Mouse (Mus musculus) liver, embryonic 16.5 days (tissue): ENCODE results near the gene Pstpip1. TPM values are rescaled to one million over a fixed set of nuclear protein-coding genes. Genes with fewer than 3 reads are reported as not detected.
A peak's percentile ranks its signal among the peaks of the same experiment; 100 is the strongest.

Experiments
- ATAC-seq: fragments of 200-750 bp; cut with Nextera tagmentation; 2 replicates; pipeline ENCODE4 v1.8.0; 2017; ENCODE audit warnings: low read depth, mild to moderate bottlenecking, moderate number of reproducible peaks, moderate library complexity
- H3K27ac ChIP-seq: fragments of 300-500 bp; sonication (generic); 2 replicates; pipeline ENCODE4 v1.5.1; 2014; ENCODE audit warnings: mild to moderate bottlenecking, low read length
- H3K27me3 ChIP-seq: fragments of 300-500 bp; sonication (generic); 2 replicates; pipeline ENCODE4 v1.6.1; 2014; ENCODE audit warnings: low read depth, low read length, mixed read lengths; ENCODE audit not compliant: control insufficient read depth, insufficient read depth
- H3K36me3 ChIP-seq: fragments of 300-500 bp; sonication (generic); 2 replicates; pipeline ENCODE4 v1.6.1; 2014; ENCODE audit warnings: mild to moderate bottlenecking; ENCODE audit not compliant: control insufficient read depth, insufficient read depth
- H3K4me1 ChIP-seq: fragments of 300-500 bp; sonication (generic); 2 replicates; pipeline ENCODE4 v1.6.1; 2014; ENCODE audit warnings: low read depth, low read length, mixed read lengths; ENCODE audit not compliant: control insufficient read depth
- H3K4me2 ChIP-seq: fragments of 300-500 bp; sonication (generic); 2 replicates; pipeline ENCODE4 v1.6.1; 2014; ENCODE audit warnings: low read depth, low read length, mixed read lengths
- H3K4me3 ChIP-seq: fragments of 300-500 bp; sonication (generic); 2 replicates; pipeline ENCODE4 v1.5.1; 2014; ENCODE audit warnings: low read depth, mild to moderate bottlenecking, low read length
- H3K9ac ChIP-seq: fragments of 300-500 bp; sonication (generic); 2 replicates; pipeline ENCODE4 v1.6.1; 2014; ENCODE audit warnings: low read depth, low read length
- H3K9me3 ChIP-seq: fragments of 300-500 bp; sonication (generic); replicated peaks from 2 replicates; pipeline ENCODE4 v1.6.1; 2016; ENCODE audit warnings: low read length; ENCODE audit not compliant: control insufficient read depth
- WGBS: fragments of 180-500 bp; shearing (Covaris S2); extraction: QIAGEN DNeasy Blood & Tissue Kit; methylation state at CpG from one replicate; pipeline ENCODE4 v1.1.7; 2014; ENCODE audit not compliant: insufficient replicate concordance; 5-methylcytosine and 5-hydroxymethylcytosine counted together
- polyA plus RNA-seq: library from polyadenylated mRNA; unstranded; fragments of >200 nt; fragmentation: Nextera tagmentation; extraction: Ambion mirVana; gene quantifications from 2 replicates; pipeline ENCODE4 v1.2.1, GENCODE M21; 2015

Pstpip1 gene
- polyA plus RNA-seq, 1 experiment from 2014 or later = 6.2 TPM

DNA sequence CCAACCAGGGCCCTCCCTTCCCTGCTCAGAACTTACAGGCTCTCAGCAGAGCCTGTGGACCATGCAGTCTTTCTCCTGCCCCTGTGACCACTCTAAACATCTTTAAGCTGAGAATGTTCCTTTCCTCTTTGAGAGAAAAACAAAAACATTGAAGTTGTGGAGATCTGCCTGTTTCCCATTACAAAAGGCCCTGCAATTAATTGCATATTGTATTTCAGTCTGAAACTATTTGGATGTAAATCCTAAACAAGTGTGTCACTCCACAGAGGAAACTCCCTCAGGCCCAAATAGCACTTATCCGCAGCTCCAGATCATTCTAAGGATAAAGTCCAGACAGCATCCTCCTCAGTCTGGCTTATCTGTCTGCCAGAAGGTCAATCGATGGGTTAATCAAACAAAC, 16.9 kb upstream of the Pstpip1 start:
- Histone ChIP-seq H3K9me3 (no peaks in the 10 kb centered on the region), H3K36me3 (no peaks in the 10 kb centered on the region), H3K4me2 (no peak overlapping the region), H3K27me3 (no peaks in the 10 kb centered on the region), H3K4me3 (no peak overlapping the region), H3K27ac (no peak overlapping the region), H3K4me1 (peaks cover 4% of the 10 kb centered on the region), H3K9ac (no peak overlapping the region)
- WGBS = 35% methylated on average over 2 of the region's 2 CpGs
- no peak for ATAC-seq

DNA sequence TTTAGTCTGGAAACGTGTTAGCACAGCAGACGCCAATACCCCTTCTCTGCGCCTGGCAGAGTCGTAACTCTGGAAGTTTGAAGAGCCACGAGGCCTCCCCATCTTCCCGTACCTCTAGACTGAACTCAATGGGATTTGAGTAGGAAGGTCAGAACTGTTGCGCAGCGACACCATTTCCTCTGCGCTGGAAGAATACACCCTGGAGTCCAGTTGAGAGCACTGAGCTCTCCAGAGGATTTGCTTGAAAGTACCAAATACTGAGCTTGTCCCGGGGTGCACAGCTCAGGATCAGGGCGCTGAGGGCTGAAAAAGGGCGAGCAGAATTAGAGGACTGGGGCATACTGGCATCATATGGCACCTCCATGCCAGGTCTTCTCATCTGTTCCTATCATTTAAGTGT, 14.9 kb upstream of the Pstpip1 start:
- Histone ChIP-seq H3K4me1 (peaks cover 4% of the 10 kb centered on the region), H3K4me2 (no peak overlapping the region), H3K9ac (no peak overlapping the region), H3K4me3 (no peak overlapping the region), H3K27me3 (no peaks in the 10 kb centered on the region), H3K27ac (no peak overlapping the region), H3K9me3 (no peaks in the 10 kb centered on the region), H3K36me3 (no peaks in the 10 kb centered on the region)
- no peak for ATAC-seq
- 67% methylated on average over 12 of the region's 12 CpGs for WGBS

DNA sequence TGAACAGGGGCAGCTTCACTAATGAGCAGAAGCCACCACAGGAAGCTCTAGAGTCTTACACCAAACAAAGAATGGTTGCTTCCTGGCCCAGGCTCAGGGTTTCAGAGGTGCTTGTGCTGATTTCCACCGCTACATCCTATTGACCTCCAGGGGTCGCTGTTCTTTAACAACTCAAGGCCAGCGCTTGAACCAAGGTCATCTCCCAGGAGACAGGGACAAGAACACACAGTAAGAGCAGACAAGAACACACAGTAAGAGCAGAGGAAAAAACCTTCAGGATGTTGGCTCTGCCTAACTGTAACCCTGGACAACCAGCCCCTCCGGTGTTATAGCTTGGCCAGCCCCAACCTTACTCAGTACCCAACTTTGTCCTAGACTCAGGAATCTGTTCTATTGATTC, 14.5 kb upstream of the Pstpip1 start:
- peaks cover 4% of the 10 kb centered on the region for H3K4me1 ChIP-seq
- no peak overlapping the region for H3K4me3 ChIP-seq
- H3K9me3 ChIP-seq = no peaks in the 10 kb centered on the region
- H3K27ac ChIP-seq = no peak overlapping the region; the same call in 1 of the 2 replicates
- no peaks in the 10 kb centered on the region for H3K27me3 ChIP-seq
- no peak overlapping the region for H3K9ac ChIP-seq
- H3K4me2 ChIP-seq = no peak overlapping the region
- 2% methylated on average over 4 of the region's 4 CpGs for WGBS
- no peak for ATAC-seq
- H3K36me3 ChIP-seq = no peaks in the 10 kb centered on the region

GRCm38 (mm10) chr9:56075901-56076620, 13.7 kb upstream of the Pstpip1 start:
- Histone ChIP-seq H3K27ac (peak overlapping the region; percentile 12; the same call in 1 of the 2 replicates), H3K4me3 (no peak overlapping the region), H3K4me2 (no peak overlapping the region), H3K9ac (no peak overlapping the region), H3K9me3 (no peaks in the 10 kb centered on the region), H3K36me3 (no peaks in the 10 kb centered on the region), H3K4me1 (peaks cover 4% of the 10 kb centered on the region), H3K27me3 (no peaks in the 10 kb centered on the region)
- ATAC-seq = no peak
- WGBS = 18% methylated on average over 7 of the region's 7 CpGs

DNA sequence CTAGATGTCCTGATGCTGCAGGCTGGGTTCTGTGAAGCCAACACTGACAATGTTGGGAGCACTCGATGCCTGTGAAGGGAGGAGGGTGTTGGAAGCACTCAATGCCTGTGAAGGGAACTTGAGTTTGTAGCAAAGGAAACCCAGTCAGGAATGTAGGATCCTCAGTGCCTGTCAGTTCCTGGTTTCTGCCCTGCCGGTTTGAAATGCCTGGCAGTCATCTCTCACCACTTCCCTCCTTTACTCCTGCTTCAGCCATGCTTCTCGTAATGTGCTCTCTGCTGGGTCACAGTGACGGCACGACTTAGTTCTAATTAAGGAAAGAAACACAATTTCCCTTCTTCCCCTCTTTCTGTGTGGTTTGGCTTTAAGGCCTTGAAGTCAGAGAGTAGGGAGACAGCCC, 10.2 kb upstream of the Pstpip1 start:
- no peak overlapping the region for H3K27ac ChIP-seq
- no peaks in the 10 kb centered on the region for H3K27me3 ChIP-seq
- H3K4me3 ChIP-seq = no peak overlapping the region
- H3K4me2 ChIP-seq = no peak overlapping the region
- no peaks in the 10 kb centered on the region for H3K36me3 ChIP-seq
- no peak overlapping the region for H3K9ac ChIP-seq
- H3K4me1 ChIP-seq = peaks cover 4% of the 10 kb centered on the region
- ATAC-seq = no peak
- H3K9me3 ChIP-seq = no peaks in the 10 kb centered on the region
- WGBS = 40% methylated on average over 5 of the region's 5 CpGs

DNA sequence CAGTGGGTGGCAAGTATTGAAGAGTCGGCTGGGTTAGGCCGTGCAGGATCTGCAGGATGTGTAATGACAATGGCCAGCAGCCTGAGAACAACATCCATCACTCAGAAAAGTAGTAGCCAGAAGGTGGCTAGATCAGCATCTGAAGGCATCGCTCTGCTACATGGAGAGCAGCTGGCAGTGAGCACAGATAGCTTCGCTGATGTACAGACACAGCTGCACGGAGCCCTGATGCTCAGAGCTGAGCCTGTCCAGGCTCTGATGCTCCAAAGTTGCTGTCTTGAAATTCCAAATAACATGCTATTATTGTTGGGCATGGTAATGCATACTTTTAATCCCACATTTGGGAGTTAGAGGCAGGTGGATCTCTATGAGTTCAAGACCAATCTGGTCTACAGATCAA, 3.2 kb upstream of the Pstpip1 start:
- Histone ChIP-seq H3K27me3 (no peaks in the 10 kb centered on the region), H3K9ac (no peak overlapping the region), H3K36me3 (no peaks in the 10 kb centered on the region), H3K9me3 (no peaks in the 10 kb centered on the region), H3K4me2 (no peak overlapping the region), H3K4me1 (no peaks in the 10 kb centered on the region), H3K27ac (no peak overlapping the region), H3K4me3 (no peak overlapping the region)
- WGBS = 70% methylated on average over 5 of the region's 5 CpGs
- ATAC-seq = no peak

DNA sequence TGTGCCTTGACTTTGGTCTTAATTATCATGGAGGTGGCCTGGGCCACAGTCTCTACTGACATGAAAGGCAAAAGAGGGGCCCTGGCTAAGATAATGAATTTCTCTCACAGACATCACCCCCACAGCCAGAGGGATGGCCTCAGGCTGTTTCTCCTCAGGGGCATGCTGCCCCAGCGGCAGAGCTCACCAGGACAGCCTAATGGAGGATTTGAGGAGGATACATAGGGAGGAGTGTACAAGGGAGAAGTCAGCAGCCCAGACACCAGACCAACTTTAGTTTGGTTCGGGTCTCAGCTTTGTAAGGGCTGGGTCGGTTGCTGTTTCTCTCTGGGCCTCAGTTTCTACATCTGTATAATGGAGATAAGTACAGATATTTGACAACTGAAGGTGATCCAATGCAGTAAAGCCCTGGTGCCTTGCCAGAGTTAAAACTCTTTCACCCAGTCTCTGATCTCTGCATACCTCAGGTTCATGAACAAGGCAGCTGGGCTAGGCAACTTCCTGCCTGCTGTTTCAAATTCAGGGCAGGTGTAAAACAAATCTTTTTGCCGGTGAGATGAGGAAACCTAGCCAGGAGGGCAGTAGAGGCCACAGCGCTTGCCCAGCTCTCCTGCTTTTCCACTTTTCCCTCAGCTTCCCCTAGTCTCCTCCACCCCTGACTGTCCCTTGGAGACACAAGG, 924 bp downstream of the Pstpip1 start:
- Histone ChIP-seq H3K27ac (peak overlapping the region; percentile 25; the same call in 1 of the 2 replicates), H3K27me3 (no peaks in the 10 kb centered on the region), H3K4me1 (no peaks in the 10 kb centered on the region), H3K4me2 (peak overlapping the region; percentile 8; the same call in 1 of the 2 replicates), H3K9ac (peak overlapping the region; percentile 40; the same call in 1 of the 2 replicates), H3K4me3 (peak overlapping the region; percentile 38), H3K9me3 (no peaks in the 10 kb centered on the region), H3K36me3 (no peaks in the 10 kb centered on the region)
- 25% methylated on average over 5 of the region's 5 CpGs for WGBS
- ATAC-seq = no peak

DNA sequence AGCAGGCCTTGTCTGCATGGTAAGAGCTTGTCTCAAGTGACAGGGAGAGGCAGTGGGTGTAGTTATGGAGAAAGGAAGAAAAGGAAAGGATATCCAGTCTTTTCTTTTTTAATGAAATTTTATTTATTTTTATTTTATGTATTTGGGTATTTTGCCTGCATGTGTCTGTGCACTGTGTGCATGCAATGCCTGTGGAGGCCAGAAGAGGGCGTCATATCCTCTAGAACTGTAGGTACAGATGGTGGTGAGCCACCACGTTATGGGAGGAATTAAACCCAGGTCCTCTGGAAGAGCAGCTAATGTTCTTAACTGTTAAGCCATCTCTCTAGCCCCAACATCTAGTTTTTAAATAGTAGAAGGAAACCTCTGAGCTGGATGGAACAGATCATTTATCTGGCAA, 2.3 kb downstream of the Pstpip1 start:
- no peak for ATAC-seq
- WGBS = 10% methylated on average over 2 of the region's 2 CpGs
- no peaks in the 10 kb centered on the region for H3K36me3 ChIP-seq
- H3K4me3 ChIP-seq = peak overlapping the region; percentile 38
- no peak overlapping the region for H3K9ac ChIP-seq
- H3K4me1 ChIP-seq = no peaks in the 10 kb centered on the region
- H3K4me2 ChIP-seq = 0 out of 2 replicates have a peak overlapping the region, but pooled peaks have one; percentile 8
- H3K27me3 ChIP-seq = no peaks in the 10 kb centered on the region
- H3K27ac ChIP-seq = no peak overlapping the region
- no peaks in the 10 kb centered on the region for H3K9me3 ChIP-seq
